ENCODE assay signal across 24 mouse cellular contexts in the genomic region with DNA sequence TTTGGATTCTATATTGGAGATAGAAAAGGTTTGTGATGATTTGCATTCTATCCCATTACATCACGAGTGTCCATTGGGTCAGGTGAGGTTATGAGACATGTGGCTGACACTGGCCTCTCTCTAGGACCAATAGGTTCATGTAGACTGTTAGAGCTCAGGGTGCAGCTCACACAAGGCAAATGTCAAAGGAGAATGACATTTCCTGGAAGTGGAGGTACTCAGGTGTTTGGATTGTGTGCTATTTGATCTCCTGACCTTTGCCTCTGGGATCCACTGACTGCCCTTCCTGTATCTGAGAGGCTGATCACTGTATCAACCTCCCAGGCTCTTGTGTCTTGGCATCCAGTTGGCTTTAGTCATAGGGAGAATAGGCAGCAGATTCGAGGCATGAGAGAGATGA.
"Had no signal": no experiment of that assay in that cellular context is flagged by ENCODE, and none has a peak within 500 bp of the region (broad histone marks: within the 10 kb centered on the region; RNA-seq: fewer than 3 reads in every experiment).

No protein-coding gene starts in this region.

- H3K4me3 ChIP-seq: forebrain, embryonic 15.5 days; heart, adult 2 months; heart, embryonic 13.5 days; heart, embryonic 15.5 days; intestine, embryonic 15.5 days; left cerebral cortex, adult 2 months; limb, embryonic 10.5 days; limb, embryonic 12.5 days; liver, embryonic 13.5 days had no signal

- H3K4me2 ChIP-seq: forebrain, embryonic 15.5 days; heart, embryonic 11.5 days; heart, embryonic 13.5 days; heart, embryonic 15.5 days; hindbrain, embryonic 14.5 days; intestine, embryonic 15.5 days; limb, embryonic 12.5 days; liver, embryonic 13.5 days had no signal

- H3K36me3 ChIP-seq: forebrain, embryonic 15.5 days; heart, embryonic 13.5 days; heart, embryonic 15.5 days; intestine, embryonic 15.5 days; limb, embryonic 10.5 days; limb, embryonic 12.5 days; liver, embryonic 13.5 days had no signal

- H3K27ac ChIP-seq: forebrain, embryonic 15.5 days; heart, adult 2 months; heart, embryonic 13.5 days; heart, embryonic 15.5 days; hindbrain, embryonic 14.5 days; intestine, embryonic 15.5 days; left cerebral cortex, adult 2 months; limb, embryonic 10.5 days; limb, embryonic 12.5 days; liver, embryonic 13.5 days had no signal

- H3K27me3 ChIP-seq: forebrain, embryonic 15.5 days; intestine, embryonic 15.5 days; limb, embryonic 12.5 days; liver, embryonic 13.5 days had no signal

- DNase-seq: forebrain, postnatal 0 days; gastrocnemius, postnatal 14 days; gastrocnemius, postnatal 36 days; heart, adult 11 months; heart, adult 2 months; heart, postnatal 14 days; heart, postnatal 36 days; kidney, adult 18-20 months; kidney, adult 9 months; kidney, postnatal 10 days; kidney, postnatal 25 days; kidney, postnatal 4 days; liver, embryonic 13.5 days had no signal

- ATAC-seq: forebrain, embryonic 15.5 days; forebrain, postnatal 0 days; hindbrain, embryonic 16.5 days; intestine, embryonic 15.5 days; intestine, postnatal 0 days had no signal

- H3K9me3 ChIP-seq: forebrain, embryonic 15.5 days; heart, embryonic 13.5 days; heart, embryonic 15.5 days; intestine, embryonic 15.5 days; limb, embryonic 10.5 days; limb, embryonic 12.5 days; liver, embryonic 13.5 days had no signal

- H3K9ac ChIP-seq: forebrain, embryonic 15.5 days; forebrain, postnatal 0 days; heart, embryonic 13.5 days; heart, embryonic 15.5 days; hindbrain, embryonic 14.5 days; intestine, embryonic 15.5 days; limb, embryonic 12.5 days; liver, embryonic 13.5 days had no signal

- H3K4me1 ChIP-seq: forebrain, embryonic 15.5 days; intestine, embryonic 15.5 days; limb, embryonic 12.5 days had no signal
